Mouse (Mus musculus) heart, postnatal 36 days (tissue): ENCODE measurements around the gene Sept14. TPM values are rescaled to one million over a fixed set of nuclear protein-coding genes. Genes with fewer than 3 reads are reported as not detected.
"Not testable (repeated sequence)": the region's sequence is repeated elsewhere in the genome, so short reads cannot be mapped to it uniquely, and the experiment has no call there.

Experiments
- DNase-seq, 2 experiments: peaks; one replicate each; pipeline ENCODE4 v3.0.0; 2021 to 2022
- intact Hi-C: fragments of 180-260 bp; cut with DNase I; formaldehyde crosslinking; loops from one replicate; pipeline ENCODE4 v1.15.1; 2025
- total RNA-seq, 2 experiments: library from RNA; stranded (reverse); gene quantifications; 2 replicates each; pipeline ENCODE4 v1.2.3; 2021

Gene Sept14
- total RNA-seq, 2 experiments from 2014 or later, result not detected

GRCm38 (mm10) chr5:129685141-129685540 lies 23.2 kb downstream of the Sept14 start:
- DNase-seq, intact Hi-C loops: not testable (repeated sequence)

DNA sequence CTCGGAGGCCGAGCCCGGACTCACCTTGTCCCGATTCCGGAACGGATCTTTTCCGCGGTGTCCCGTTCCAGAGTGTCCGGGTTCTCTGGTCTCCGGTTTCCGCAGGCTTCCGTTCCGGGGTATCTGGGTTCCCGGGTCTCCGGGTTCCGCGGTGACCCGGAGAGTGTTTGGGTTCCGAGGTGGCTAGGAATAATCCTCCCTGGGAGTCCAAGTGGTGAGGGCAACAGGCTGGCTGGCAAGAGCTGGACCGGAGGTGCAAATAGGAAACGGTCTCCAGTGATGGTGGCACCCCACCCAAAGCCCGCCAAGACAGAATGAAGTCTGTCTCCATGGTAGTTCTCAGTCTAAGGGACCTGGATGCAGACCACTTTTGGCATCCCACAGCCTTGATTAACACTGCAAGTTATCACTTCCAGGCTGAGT lies 38.3 kb downstream of the Sept14 start, which contains the start of gene Zfp11:
Zfp11 (minus strand) TSS at position 64 of the 423 bp plus-strand sequence.
- intact Hi-C loops, result loop anchor here (2.0 kb wide), 1 partner anchor 45 kb away; the partner anchor contains the start of gene Mrps17
- peak; percentile 81 to 84 for DNase-seq

DNA sequence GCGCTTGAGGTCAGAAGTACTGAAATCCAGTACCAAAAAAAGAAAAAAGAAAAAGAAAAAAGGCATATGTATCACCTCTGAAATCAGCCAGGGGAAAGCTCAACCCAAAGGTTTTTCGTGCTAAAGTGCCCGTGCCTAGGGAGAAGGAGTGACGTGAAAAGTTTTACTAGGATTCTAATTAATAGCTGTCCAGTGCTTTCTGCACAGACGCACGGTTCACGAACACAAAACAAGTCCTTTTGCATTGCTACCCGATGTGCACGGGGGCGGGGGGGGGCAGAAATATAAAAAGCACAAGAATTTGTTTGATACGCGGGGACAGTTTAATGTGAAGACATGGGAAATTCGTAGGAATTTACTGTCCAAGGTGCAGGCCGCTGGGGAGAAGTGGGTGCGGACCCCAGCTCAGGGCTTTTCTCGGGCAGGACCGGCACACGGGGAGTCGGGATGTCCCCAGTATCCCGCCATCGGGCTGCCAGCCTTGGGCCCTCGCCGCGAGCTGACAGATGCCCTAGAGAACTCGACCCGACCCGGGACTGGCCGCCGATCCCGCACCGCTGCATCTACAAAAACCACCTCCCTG lies 38.8 kb downstream of the Sept14 start:
- intact Hi-C loops, result loop anchor here (2.0 kb wide), 1 partner anchor 45 kb away; the partner anchor contains the start of gene Mrps17
- no peak for DNase-seq

DNA sequence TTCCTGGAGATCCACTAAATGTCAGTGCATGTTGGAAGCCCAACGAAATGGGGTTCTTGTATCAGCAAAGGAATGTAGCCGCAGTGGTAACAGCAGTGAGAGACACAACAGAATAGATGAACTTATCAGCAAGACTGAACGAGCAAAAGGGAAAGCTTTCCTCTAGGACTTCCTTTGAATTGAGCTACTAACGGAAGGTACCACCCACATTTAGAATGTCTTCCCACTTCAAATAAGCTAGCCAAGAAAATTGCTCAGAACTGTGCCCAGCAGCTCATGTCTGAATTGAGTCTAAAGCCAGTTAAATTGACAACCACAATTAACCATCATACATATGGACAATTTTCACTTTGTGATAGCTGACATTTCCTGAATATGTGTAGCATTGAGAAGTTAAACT lies 40.5 kb downstream of the Sept14 start:
- DNase-seq, result no peak
- intact Hi-C loops, result no loop called here

DNA sequence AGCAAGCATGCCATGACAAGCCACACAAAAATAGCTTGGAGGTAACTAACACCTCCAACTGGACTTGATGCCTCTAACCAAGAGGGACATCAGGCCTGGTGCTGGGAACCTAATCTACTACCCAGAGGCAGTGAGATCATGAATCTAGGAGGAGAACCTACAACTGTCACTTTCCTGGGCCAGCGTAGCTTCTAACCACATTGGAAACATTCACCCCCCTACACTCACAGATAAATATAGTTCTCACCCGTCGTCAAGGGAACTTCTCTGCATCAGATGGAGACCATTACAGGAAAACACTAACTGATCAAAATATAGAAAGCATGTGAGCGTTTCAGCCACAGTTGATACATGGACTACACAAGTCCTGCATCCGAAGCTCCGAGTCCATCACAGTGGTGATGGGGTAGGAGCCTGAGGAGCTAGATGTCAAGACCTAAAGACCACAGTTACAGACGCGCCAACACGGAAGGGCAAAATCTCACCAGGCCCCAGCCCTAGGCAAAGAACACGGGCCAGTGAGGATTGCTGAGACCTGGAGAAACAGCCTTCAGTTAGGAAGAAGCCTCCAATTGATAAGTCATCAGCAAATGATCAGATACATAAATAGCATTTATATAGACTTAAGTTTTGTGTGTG lies 41.9 kb downstream of the Sept14 start:
- intact Hi-C loops, result no loop called here
- no peak for DNase-seq

- intact Hi-C loops, result no loop called here
- DNase-seq, result no peak
These were observed 44.2 kb downstream of the Sept14 start for GRCm38 (mm10) chr5:129664090-129664489.

- intact Hi-C loops, result no loop called here
- no peak for DNase-seq
These were observed 50.4 kb downstream of the Sept14 start for GRCm38 (mm10) chr5:129657931-129658330.

- intact Hi-C loops, result no loop called here
- no peak for DNase-seq
These were observed 51.3 kb downstream of the Sept14 start for GRCm38 (mm10) chr5:129657016-129657415.

DNA sequence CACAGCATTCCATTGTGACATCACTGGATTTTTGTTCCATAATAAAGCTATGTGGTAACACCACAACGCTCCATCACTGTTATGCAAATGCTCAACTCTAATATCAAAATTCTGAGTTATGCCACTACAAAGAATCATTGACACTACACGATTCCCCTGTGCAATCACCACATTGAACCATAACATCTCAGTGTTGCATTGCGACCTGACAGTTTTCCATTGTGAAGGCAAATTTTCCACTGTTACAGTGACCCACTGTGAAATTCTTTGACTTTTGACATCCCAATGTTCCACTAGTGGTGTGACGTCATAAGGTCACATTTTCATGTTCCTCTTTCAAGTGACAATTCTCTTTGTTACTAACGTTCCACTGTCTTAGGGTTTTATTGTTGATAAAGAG lies 57.5 kb downstream of the Sept14 start:
- no peak for DNase-seq
- intact Hi-C loops, result no loop called here

Other genes with a start within 250 kb of the Sept14 start
- 10 to 100 TPM; 30.3 to 38.9 TPM for gene Sfswap, start 207.3 kb downstream of the Sept14 start, total RNA-seq
- gene Mmp17, start 124.3 kb downstream of the Sept14 start, total RNA-seq, result 1 to 10 TPM; 1.2 to 1.7 TPM
- 1 to 10 TPM; 2.6 to 3.2 TPM for gene Zfp11, start 38.4 kb downstream of the Sept14 start, total RNA-seq
- 10 to 100 TPM; 81.3 to 87.3 TPM for gene Mrps17, start 7.0 kb upstream of the Sept14 start, total RNA-seq
- 100 to 1,000 TPM; 766 to 842 TPM for gene Nipsnap2, start 16.6 kb upstream of the Sept14 start, total RNA-seq
- 10 to 100 TPM in 1 of 2 experiments, 1 to 10 TPM in 1; 7.8 to 12.9 TPM for gene Psph, start 78.9 kb upstream of the Sept14 start, total RNA-seq
- 1 to 10 TPM; 8.8 to 8.9 TPM for gene Sumf2, start 138.5 kb upstream of the Sept14 start, total RNA-seq
- gene Chchd2, start 179.0 kb upstream of the Sept14 start, total RNA-seq, result 1,000 to 10,000 TPM; 1,104 TPM
- under 1 TPM; 0.39 to 0.51 TPM for gene Zbed5, start 187.2 kb upstream of the Sept14 start, total RNA-seq
- 10 to 100 TPM; 17.3 to 19.8 TPM for gene Phkg1, start 190.0 kb upstream of the Sept14 start, total RNA-seq
- gene Nupr1l, start 200.0 kb upstream of the Sept14 start, total RNA-seq, result under 1 TPM; 0.58 to 0.98 TPM
- 10 to 100 TPM; 16.4 to 18.4 TPM for gene Vkorc1l1, start 233.5 kb upstream of the Sept14 start, total RNA-seq